Mouse (Mus musculus): ENCODE data around the gene Dgat2l6.
A peak's percentile ranks its signal among the peaks of the same experiment; 100 is the strongest.

The Dgat2l6 gene

DNA sequence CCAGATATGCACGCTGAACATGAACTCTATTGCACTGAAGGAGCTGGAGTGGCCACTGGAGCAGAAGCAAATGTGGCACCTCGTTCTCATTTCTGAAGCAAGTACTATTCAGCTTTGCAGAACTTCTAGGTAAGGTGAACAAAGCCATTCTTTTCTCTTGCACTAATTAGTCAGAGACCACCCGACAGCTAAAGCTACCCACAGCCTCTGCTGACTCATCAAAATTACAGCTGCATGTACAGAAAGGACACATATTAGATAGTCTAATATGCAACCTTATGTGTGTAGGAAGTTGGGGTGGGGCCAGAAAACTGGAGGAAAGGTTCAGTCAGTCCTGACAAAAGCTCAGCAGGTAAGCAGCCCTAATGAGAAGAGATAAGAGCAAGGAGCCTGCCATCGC is at the start of gene Dgat2l6:
TSS of gene Dgat2l6 (plus strand) at position 368 of the 400 bp plus-strand sequence.
- no peak for DNase-seq (ENCODE audit: low spot score in 2 of 2)

DNA sequence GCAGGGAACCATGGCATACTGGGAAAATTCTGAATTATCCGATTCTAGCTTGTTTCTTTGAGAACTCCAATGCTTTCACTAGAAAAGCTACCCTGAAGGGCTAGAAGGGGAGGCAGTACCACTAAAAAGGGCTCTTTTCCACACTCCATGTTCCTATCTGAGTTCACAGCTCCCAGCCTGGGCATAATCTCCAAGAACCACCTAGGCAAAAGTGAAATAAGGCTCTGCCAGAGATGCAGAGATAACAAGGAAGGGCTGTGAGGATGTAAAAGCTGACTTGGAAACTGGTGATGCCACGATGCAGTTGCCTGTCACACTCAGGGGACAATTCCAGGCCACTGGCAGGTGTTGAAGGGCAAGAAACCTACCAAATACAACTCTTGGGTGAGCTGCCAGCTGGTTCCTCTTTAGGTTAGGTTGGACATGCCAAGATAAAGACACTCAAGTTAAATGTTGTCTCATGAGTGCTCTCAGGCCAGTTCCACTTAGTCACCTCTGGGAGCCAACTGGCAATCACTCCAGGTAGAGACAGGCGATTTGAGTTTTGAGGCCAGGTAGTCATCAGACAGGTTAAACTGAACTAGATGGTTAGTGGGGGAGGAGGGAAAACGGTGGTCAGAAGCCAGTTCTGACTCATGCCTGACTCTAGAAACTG is 48.9 kb upstream of the Dgat2l6 start:
- no peak for DNase-seq (ENCODE audit: low spot score in 2 of 2)

DNA sequence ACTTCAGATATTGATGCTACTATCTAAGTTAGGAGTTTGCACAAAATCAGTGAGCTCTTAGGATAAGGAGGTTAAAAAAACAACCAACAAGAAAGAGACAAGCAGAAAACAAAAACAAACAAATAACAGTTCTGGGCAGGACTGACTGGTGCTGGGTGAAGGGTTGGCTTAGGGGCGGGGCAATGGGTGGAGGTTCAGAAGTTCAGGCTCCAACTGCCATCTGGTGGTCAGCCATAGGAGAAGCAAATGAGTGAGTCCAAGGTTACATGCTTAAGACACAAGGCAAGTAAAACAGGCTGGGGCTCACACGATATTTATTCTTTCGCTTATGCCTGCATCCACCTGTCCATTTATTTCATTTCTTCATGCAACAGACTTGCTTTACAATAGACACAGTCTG is 44.3 kb upstream of the Dgat2l6 start:
- DNase-seq (ENCODE audit: low spot score in 2 of 2): peak; percentile 41 to 54

DNA sequence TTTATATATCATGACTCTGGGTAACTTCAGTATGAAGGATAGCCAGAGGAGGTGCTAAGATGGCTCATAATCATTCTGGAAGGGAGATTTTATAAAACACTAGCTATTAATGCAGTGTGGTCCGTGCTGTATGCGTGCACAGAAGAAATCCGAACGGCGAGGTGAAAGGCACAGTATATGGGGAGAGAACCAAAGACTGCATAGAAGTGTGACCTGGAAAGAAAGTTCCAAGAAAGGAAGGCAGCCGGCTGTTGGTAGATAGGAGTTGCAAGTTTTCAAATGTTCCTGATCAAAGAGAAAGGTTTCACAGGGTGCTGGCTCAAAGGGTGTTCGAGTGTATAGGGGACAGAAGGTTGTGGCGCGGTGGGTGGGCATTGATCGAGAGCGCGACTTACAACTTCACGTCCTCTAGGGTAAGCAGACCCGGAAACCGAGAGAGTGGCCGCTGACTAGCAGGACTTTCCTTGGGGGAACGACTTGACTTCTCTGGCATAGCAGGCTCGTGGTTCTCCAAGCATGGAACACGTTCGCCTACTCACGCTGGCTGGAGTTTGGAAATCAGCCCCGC is 31.1 kb upstream of the Dgat2l6 start:
- DNase-seq (ENCODE audit: low spot score in 2 of 2): peak in 1 of 2 experiments; percentile 1

DNA sequence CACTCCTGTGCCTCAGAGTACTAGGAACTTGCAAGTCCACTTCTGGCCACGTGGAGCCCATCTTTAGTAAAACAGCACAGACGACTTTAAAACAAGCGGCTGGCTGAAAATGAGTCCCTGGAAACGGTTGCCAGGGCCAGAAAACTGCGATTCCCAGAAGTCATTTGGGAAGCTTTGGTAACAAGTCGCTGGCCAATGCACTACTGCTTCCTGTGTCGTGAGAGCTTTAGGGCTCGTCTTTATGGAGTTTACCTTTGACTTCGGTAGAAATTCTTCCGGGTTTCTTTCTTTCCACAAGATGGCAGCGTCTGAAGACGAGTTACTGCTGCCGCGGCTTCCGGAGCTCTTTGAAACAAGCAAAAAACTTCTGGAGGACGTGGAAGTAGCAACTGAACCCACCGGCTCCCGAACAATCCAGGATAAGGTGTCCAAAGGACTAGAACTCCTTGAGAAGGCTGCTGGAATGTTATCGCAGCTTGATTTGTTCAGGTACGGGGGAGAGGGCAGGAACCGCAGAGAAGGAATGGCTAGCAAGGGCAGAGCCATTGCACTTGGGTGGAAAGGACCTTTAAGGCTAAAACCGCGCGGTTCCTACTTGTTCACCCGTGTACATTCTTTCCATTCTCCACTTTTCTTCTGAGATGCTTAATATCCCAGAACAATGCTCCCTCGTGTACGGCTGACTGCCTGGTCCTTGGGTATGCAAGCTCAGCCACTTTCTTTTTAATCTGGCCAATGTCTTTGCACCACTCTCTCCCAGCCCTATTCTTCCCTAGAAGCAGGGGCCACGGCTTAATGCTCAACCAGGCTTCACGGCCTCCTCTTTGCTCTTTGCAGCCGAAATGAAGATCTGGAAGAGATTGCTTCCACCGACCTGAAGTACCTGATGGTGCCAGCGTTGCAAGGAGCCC is 30.3 kb upstream of the Dgat2l6 start, which contains the start of gene Igbp1:
TSS of gene Igbp1 (plus strand) at position 224 of the 911 bp plus-strand sequence.
- peak; percentile 72 to 76 for DNase-seq (ENCODE audit: low spot score in 2 of 2)

DNA sequence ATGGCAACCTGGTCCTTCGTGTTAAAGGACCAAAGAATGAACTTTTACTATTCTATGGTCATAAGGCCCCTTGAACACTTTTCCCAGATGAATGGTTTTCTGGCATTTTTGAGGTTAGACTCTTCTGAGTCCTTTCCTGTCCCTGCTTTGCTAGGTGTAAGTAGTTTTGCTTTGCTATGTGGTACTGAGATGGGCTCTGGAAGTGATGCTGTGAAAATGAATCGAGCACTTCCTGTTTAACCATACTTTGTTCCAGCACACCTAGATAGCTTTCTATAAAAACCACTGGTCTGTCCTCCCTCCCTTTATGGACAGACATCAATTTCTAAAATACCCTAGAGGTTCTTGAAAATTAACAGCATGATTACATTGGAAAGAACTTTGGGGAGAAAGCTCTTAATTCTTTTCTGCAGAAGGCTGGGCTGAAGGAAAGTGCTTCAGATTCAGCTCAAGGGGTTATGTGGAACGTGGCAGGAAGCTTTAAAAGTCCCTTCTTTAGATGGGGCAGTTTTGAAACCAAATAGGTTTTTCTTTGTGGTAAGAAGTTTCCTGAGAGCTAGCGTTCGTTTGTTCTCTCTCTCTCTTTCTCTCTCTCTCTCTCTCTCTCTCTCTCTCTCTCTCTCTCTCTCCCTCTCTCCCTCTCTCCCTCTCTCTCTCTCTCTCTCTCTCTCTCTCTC is 20.3 kb upstream of the Dgat2l6 start:
- no peak for DNase-seq (ENCODE audit: low spot score in 2 of 2)

DNA sequence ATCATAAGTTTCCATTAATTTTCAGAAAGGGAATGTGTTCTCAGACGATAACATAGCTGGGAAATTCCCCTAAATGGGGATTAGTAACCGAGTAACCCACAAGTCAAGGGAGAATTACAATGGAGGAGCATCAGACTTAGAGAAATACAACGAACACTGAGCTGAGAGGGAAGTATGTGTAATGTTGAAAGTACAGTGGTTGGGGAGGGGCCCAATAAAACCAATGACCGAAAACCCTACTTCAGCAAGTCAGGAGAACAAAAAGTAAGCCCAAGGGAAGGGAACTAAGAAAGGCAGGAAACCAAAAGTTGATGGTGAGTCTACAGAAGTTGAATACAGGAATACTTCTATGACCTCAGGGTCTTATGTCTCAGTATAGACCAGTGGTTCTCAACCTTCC is 16.5 kb upstream of the Dgat2l6 start:
- no peak for DNase-seq (ENCODE audit: low spot score in 2 of 2)

DNA sequence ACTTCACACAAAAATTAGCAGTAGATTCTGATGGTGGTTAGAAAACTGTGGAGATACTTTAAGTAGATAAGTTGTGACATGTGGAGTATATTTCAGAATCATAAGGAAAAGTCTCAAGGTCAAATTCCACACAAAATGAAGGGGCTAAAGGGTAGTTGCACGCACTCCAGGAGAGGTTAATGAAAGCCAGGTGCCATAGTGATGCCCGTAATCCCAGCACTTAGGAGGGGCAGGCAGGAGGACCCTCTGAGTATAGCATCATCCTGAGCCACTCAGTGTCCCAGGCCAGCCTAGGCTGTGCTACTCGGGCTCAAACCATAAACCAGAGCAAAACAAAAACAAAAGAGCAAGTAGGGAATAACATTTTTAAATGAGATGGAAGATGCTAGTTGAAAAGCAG is 14.7 kb upstream of the Dgat2l6 start:
- no peak for DNase-seq (ENCODE audit: low spot score in 2 of 2)

DNA sequence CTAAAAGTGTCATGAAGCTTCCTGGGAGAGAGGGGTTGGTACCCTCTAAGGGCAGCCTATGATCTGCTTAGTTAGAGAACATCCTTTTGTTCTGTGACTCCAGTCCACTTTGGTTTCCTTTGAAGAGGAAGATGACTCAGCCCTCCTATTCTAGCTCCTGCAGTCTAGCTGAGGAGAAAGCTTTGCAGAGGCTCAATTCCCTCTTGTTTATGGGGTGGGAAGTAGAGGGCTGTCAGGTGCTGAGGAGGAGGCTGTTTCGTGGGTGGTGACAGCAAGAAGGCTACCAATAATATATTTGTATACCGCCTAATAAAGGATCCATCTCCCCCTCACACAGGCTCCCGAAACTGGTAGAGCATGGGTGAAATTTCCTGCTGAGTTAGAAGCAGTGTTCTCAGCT is 8.0 kb upstream of the Dgat2l6 start:
- DNase-seq (ENCODE audit: low spot score in 2 of 2): no peak

DNA sequence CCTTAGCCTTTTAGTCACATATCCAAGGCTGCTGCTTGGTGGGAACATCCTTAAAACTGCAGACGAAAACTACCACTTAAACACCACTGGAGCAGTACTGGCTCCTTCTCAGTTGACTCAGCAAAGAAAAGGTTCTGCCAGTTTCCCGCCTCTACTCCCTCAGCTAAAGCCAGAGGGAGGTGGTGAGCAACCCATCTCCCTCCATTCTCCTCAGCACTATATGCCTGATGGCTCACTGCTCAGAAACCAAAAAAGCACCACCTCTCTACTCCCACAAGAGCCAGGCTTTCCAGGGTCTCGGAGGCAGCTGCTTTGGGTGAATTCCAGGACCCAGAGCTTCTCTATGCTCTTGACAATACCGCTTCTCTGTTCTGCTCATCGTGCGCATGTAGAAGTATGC is 7.0 kb upstream of the Dgat2l6 start:
- DNase-seq (ENCODE audit: low spot score in 2 of 2): no peak

DNA sequence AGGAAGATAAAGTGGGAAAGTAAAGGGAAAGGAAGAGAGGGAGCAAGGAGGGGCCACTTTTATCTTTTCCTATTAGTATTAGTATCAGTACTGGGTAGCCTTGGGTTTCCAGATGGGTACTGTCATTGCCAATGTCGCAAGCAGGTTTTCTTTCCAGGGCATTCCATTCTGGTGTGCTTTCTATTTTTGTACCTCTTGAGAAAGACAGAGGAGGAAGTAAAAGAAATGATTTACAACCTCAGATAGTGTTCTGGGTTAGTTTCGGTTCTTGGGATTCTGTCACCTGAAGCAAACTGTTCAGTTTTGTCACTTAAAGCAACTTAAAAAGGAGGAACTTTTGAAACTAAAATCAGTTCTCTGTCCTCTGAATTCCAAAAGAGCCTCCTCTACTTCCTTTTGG is 6.1 kb upstream of the Dgat2l6 start:
- no peak for DNase-seq (ENCODE audit: low spot score in 2 of 2)

DNA sequence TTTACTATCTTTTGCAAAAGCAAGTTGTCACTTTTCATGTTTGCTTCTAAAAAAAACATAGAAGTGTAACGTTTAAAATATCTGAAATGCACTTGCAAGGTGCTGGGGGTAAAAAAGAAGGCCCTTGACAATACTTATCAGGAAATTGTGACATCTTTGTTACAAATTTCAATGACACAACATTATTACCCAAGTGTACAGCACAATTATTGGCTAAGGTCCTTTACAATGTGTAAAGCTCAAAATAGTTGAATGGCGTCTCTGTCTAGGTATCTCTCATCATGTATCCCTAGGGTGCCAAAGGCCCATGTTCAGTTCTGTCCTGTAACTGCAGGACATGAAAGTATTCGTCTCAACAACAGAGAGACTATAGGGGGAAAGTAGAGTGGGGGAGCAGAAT is 31.4 kb downstream of the Dgat2l6 start:
- DNase-seq (ENCODE audit: low spot score in 2 of 2): no peak

DNA sequence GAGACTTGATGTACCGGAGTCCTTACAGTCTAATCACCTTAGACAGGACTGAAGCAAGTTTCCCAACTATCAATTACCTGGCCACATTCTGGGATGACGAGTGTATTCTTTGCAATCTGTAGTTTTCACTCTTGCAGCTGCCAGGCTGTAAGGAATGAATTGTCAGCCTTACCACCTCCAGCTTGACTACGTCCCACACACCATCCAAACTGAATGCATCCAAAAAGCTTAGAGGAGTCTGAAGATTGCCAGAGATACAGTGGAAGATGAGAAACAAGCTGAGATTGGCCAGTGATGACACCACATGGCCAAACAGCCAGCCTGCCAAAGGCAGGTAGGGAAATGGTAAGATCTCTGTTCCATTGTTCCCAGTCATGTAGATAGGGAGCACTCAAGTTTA is 41.1 kb downstream of the Dgat2l6 start:
- no peak for DNase-seq (ENCODE audit: low spot score in 2 of 2)

DNA sequence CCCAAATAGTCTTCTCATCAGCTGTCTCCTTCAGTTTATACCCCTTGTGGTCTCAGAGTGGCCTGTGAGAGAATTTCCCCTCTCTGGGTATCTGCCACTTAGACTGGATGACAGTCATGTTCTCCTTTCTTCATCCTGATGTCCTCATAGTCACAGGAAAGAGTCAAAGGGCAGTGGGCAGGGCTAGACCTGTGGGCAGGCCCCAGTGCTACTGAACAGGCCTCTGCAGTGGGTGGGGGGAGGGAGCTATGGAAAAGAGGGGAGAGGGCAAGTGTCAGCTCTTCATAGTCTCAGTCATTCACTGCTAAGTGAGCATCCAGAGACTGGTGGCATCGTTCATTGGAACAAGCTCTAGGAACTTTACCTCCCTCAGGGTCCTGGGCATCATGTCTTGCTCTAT is 47.3 kb downstream of the Dgat2l6 start, which contains the start of gene Awat1:
TSS of gene Awat1 (plus strand) at position 301 of the 400 bp plus-strand sequence.
- no peak for DNase-seq (ENCODE audit: low spot score in 2 of 2)

DNA sequence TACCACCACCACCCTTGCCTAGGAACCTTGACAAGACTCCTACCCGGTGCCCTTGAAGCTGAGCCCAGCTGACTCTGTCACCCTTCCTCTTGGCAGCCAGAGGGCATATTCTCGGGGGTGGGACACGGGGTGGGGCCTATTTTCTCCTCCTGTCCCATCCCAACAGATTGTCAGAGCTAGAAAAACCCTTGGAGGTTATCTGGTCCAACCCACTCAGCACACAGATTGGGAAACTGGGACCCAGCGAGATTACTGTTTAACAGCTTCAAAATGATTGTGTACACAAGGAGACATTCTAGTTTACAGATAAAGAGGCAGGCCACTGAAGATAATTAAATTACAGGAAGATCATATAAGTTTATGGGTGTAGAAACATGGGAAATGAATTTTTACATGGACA is 70.2 kb downstream of the Dgat2l6 start, which contains the start of gene P2ry4:
TSS of gene P2ry4 (minus strand) at position 79 of the 400 bp plus-strand sequence.
- no peak for DNase-seq (ENCODE audit: low spot score in 2 of 2)
